Mouse (Mus musculus): ENCODE data around the gene Capns2.
"Not testable (repeated sequence)": the region's sequence is repeated elsewhere in the genome, so short reads cannot be mapped to it uniquely, and the experiment has no call there.

Gene Capns2

GRCm38 (mm10) chr8:92901107-92901506, at the start of gene Capns2:
TSS of gene Capns2 (plus strand) at chr8:92901407.
- DNase-seq = no peak

DNA sequence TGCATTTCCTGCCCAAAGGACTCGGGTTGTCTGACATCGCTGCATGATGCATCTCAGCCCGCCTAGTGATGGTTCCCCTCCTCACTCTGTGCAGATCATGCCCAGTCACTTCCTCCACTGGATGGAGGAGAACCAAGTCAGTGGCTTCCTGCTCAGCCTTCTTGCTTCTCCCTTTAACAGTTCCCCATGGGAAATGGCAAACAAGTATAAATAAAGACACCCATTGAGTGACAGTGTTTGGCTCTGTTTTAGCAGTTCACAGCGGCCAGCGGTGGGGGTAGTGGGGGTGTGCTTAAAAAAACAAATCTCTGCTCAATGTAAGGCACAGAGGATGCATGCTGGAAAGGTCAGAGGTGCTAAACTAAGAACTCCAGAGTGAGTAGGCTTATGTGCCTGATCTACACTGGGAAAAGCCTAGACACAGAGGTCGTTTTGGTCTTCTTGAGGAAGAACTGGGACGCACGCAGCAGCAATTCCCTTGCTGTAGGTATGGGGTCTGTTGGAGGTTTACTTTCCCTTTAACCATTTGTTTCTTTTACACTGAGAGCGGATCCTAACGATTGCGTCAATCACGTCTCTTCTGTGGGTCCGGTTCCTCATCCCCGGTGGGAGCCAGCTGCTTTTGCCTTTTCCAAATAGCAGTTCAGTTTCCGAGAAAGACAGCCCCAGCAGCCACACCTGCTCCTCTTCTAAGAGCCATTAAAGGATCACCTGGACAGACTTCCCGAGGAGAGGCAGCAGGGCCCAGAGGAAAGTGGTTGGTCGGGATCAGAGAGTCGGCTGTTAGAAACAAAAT, 47.8 kb upstream of the Capns2 start:
- no peak for DNase-seq

DNA sequence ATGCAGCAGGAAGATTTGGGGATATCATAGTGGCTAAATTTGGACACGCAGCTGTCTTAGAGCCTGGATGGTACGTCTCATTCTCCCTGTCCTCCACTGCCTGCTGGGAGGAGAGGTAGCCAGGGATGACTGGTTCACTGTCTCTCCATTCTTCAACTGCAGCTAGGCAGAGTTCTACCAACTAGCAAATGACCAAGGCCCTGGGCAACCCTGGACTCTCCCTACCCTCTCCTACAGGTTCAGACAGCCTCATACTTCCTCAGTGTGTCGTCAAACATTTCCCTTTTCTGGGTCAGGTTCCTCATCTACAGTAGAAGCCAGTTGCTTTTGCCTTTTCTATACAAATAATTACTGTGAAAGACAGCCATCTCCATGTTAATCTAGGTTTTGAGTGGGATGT, 46.5 kb upstream of the Capns2 start:
- DNase-seq = no peak

DNA sequence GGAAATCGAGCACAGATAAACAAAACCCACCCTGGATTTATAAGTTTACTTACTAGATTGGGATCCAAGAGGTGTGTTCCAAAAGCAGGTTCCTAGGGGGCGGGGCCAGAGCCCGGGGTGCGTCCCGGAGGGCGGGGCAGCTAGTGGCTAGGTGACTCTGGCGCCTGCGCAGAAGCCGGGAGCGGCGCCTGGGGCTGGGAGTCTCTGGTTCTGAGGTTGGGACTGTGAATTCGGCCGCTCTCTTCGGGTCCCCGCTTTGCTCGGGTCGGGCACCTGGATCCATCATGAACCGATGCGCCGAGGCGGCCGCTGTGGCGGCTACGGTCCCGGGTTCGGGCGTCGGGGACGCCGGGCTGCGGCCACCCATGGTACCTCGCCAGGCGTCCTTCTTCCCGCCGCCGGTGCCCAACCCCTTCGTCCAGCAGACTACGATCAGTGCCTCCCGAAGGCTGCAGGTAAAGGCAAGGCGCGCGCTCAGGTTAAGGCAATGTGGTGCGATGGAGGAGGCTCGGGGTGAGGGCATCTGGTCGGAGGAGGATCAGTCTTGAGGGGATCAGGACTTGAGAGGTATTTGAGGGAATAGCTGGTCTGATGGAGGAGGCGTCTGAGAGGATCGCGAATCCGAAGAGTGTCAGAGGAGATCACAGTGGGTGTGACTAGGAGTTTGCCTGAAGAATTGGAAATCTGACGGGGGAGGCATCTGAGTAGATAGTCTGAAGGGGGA, 45.9 kb upstream of the Capns2 start, which contains the start of gene Lpcat2:
Lpcat2 (plus strand) TSS at position 169 of the 724 bp plus-strand sequence.
- DNase-seq = peak; percentile 70

DNA sequence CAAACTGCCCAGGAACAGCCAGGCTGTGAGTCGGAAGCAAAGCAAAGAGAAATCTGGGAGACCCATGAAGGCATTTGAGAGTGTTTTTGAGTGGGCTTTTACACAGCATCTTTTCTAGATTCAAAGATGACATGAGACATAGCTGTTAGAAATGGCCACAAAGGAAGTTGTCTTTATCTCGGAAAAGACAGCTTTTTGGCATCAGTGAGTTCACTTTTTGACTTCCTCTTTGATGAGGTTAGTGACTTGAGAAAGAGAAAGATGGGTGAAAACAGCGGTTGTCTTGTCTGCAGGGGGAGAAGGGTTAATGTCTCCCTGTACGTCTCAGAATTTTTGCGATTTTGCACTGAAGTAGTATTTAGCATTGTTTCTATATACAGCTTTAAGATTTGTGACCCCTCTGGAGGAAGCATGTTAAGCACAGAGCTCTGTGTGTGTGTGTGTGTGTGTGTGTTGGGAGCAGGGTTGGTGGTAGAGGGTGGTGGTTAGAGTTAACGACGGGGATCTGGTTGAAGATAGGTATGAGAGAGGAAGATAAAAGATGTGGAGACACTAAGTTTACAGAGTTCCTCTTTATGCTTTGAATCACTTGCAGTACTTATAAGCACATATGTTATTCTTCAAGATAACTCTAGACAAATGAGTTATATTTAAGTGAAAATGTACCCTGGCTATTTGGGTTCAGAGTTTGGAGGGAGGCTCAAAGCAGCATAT, 44.8 kb upstream of the Capns2 start:
- no peak for DNase-seq

DNA sequence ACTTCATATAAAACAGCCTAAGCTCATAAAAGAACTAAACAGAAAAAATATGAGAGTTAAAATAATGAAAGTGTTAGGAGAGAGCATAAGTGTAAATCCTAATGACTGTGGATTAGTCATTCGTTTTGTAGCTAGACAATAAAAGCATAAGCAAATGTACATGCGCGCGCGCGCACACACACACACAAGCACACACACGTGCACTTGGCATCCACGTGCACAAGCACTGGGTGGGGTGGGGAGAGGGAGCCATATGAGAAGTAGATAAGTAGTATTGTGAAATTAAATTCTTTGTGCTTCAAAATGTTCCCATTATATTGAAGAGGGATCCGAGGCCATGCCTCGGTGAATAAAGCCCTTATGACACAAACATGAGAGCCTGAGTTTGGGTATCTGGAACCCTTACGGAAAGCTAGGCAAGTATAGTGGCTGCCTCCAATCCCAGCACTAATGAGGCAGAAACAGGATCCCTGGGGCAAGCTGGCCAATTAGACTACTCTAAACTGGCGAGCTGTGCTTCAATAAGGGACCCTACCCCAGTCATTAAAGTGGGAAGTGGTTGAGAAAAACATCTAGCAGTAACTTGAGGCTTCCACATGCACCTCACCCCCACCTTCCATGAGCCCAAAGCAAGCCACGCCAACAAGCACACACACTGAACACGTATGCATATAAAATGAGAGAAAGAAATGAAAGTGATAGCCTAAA, 42.6 kb upstream of the Capns2 start:
- no peak for DNase-seq

DNA sequence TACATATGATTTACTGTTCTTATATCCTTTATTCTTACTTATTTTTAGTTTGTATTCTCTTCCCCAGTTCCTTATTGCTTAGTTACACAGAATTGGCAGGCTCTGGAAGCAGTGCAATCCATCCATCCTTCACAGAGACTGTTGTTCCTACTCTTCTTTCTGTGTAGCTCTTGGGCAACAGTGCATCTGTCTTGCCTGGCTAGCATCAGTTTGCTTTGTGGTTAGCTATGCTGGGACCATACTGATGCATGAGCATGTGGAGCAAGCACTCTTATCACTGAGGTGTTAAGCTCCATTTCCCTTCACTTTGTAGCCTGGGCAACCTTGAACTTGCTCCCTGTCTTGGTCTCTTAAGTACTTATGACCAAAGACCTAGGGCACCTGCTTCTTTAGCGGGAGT, 39.2 kb upstream of the Capns2 start:
- no peak for DNase-seq

GRCm38 (mm10) chr8:92870281-92870680, 30.9 kb upstream of the Capns2 start:
- no peak for DNase-seq

DNA sequence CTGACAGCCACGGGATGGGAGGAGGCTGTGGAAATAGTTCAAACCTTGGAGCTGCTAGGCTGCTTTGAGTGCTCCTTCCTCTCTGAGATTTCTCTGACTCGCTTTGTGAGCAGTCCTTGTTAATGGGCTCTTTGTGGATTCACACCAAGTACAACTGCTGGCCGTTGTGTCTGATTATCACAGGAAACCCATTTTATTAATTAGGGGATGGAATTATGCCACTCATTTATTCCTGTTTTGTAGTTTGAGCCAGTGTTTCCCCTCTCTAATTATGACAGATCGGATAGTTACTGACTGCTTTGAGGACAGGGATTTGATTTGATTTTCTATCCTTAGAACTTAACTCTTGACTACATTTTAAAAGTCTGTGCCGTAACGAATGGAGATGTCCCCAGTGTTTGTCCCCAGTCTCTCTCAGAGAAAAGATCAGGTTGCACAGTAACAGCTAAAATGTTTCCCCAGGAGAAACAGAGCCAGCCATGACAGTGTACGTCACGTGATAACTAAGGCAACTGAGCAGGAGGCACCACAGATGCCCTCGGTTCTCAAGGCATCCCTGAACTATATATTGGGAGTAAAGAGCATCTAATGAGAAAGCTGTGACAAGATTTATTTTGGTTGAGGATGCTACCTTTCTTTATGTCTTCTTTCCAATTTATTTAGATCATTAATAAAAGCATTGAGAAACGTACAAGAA, 29.0 kb upstream of the Capns2 start:
- DNase-seq = no peak

DNA sequence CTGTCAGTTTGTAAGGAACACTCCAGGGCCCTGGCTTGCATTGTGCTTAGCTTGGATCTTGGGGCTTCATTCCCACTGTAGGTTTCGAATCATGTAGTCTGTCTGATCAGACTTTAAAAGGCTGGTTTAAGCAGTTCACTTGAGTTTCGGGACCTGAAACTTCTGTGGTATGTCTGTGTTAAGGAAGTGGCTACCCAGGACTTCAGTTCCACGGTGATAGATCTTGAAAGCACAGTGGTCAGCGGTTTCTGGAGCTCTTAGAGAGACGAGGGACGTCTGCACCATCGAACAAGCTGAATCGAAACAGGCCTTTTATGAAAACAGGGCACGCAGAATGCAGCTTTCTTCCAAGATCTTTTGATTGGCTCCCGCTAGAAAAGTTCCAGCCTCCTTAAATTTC, 25.4 kb upstream of the Capns2 start:
- no peak for DNase-seq

GRCm38 (mm10) chr8:92881247-92881646, 20.0 kb upstream of the Capns2 start:
- no peak for DNase-seq

DNA sequence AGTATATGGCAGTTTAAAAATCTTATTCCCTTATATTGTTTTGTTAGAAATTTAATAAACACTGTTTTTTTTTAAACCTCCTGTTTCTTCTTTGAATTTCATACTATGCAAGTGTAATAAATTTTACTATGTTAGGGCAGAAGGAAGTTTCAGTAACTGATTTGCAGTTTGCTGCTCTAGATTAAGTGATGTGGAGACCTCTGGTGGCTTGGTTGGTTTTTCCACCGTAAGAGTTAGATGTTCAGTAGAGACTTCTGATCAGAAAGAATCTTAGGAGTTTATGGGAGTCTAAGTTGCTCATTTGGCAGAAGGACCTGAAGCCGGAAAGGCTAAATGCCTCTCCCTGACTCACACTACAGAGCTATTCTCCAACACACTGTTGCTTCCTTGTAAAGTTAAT, 17.4 kb upstream of the Capns2 start:
- DNase-seq = no peak

DNA sequence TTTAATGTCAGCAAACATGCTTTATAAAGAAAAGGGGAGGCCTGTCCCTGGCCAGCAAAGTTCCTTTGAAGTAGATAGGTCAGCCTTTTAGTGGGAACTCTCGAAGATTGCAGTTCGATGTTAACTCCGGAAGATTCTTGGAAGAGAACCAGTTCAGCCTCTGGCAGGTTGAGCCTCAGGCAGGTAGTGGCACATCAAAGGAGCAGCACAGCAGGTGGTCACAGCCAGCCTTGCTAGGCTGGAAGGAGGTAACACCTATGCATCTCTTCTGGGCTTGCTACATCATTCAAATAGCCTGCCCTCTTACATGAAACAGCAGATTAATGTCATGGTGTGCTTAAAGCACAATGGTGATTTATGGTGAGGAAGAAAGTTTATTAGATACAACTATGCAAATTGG, 9.0 kb upstream of the Capns2 start:
- DNase-seq = not testable (repeated sequence)

- DNase-seq = no peak
These were observed 7.3 kb upstream of the Capns2 start for GRCm38 (mm10) chr8:92893870-92894269.

DNA sequence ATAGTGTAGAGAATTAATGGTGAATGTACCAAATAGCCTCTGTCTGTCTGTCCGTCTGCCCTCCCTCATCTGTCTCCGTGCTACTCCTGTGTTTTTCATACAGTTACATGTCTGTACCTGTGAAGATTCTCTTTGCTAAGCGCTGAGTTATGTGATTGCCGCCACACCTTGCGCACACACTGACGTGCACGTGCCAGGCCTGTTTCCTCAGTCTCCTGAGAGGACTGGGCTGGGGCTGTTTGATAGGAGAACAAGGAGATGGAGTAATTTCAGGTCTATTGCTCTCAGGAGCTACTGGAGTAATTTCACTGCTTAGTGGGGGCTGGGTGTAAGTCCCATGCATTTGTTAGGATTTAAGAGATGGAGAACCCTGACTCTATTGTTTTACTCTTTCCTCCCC, 6.2 kb upstream of the Capns2 start:
- no peak for DNase-seq

DNA sequence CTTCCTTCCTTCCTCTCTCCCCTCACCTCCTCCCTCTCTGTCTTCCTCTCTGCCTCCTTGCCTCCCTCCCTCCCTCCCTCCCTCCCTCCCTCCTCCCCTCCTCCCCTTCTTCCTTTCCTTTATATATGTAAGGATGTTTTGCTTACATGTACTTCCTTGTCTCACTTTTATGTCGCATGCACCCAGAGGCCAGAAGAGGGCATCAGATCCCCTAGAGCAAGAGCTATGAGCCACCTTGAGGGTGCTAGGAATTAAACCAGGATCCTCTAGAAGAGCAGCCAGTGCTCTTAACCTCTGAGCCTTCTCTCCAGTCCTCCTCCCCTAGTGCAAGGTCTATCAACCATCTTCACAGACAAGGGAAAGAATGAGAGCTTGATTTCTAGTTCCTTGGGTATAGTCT, 5.2 kb upstream of the Capns2 start:
- no peak for DNase-seq

DNA sequence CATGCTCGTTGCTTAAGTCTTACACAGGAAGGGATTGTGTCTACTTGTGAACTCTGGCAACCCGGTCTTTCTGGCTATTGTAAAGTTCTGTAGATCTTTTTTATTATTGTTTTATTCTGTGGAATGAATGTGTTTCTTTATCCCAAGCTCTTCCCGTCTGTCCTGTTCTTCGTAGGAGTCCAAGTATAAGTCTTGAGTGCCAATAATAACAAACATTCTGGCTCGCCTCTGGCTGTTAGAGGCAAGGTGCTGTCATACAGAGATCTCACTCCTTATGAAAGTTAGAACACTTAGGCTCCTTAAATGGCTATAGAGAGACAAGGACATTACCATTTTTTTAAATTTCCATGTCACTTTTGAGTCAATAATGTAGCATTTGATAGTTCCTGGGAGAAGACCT, 4.6 kb upstream of the Capns2 start:
- DNase-seq = no peak

DNA sequence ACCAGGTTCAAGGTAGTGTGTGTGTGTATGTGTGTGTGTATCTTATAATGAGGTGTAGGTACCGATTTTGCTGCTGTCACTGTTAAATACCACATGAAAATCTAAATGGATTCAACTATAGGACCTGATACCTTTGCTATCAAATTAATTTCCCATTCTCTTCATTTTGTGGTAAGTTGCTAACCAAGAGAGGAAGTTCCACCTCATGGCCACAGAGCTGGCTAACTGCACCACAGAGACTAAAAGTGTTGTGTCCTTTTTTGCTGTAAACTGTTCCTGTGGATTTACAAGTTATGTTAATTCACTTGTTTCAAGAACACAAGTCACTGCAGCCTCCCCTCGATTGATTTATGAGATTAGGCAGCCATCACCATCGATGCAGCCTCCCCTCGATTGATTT, 3.4 kb upstream of the Capns2 start:
- DNase-seq = no peak

GRCm38 (mm10) chr8:92899590-92899989, 1.6 kb upstream of the Capns2 start:
- DNase-seq = no peak

GRCm38 (mm10) chr8:92902981-92903380, 1.8 kb downstream of the Capns2 start:
- DNase-seq = no peak

DNA sequence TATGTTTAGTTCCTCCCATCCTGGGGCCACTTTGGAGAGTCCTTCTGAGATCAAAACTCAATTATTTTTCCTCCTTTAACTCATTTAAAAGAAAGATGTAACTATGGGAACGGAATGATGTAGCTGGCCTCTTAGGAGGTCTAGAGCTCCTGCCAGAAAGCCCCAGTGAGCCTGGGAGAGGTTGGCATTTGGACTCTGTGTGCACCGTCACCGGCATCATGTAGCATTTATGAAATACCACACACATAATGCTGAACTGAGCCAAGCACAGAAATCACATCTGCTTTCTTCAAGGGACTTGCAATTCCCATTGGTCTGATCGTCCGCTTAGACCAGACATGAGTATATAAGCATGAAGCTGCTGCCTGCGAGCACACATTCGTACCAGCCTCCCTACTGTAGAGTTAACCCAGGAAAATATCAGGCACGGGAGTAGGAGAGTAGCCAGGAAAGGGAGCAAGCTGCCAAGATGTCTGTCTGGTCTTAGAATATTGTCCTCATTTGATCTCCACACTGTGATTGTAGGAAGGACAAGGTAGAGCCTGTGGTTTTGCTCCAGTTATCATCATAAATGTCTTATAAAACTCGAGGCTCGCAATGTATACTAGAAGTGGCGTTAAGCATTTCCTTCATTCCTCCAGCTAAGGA, 2.4 kb downstream of the Capns2 start:
- no peak for DNase-seq

GRCm38 (mm10) chr8:92906553-92906952, 5.3 kb downstream of the Capns2 start:
- no peak for DNase-seq
